ENCODE assay signal across 15 mouse cellular contexts in the genomic region with DNA sequence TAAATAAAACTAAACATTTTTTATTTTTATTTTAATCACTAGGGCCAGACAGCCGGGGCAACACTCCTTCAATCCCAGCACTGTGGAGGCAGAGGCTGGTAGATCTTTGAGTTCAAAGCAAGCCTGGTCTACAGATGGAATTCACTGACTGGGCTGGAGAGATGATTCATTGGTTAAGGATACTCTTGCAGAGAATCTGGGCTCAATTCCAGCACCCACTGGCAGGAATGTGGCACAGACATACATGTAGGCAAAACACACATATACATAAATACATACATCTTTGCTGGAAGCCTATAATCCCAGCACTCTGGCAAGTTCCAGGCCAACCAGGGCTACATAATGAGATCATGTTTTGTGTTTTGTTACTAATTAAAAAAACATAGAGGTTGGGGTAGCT. TPM values are rescaled to one million over a fixed set of nuclear protein-coding genes. Genes with fewer than 3 reads are reported as not detected.
DNase-seq lines count a peak whose midpoint lies in the region; ATAC-seq and TF ChIP-seq lines count a peak whose summit lies in the region.
"Had no signal": no experiment of that assay in that cellular context is flagged by ENCODE, and none has a peak within 500 bp of the region (broad histone marks: within the 10 kb centered on the region; RNA-seq: fewer than 3 reads in every experiment).

No protein-coding gene starts in this region.

- H3K9me3 ChIP-seq in kidney, embryonic 16.5 days (ENCODE audit: low read length): no peaks in the 10 kb centered on the region
- H3K9me3 ChIP-seq in liver, embryonic 12.5 days (replicated peaks): no peaks in the 10 kb centered on the region
- H3K9me3 ChIP-seq: embryonic facial prominence, embryonic 15.5 days; limb, embryonic 10.5 days; liver, embryonic 13.5 days; neural tube, embryonic 13.5 days had no signal

- no peak for DNase-seq in heart, adult 2 months
- DNase-seq in heart, adult 8-10 months (ENCODE audit: low spot score): no peak
- peak; percentile 46 to 52 for DNase-seq in kidney, postnatal 4 days
- DNase-seq in MN1 (ENCODE audit: low spot score): peak; percentile 56
- peak; percentile 32 to 44 for DNase-seq in adrenal gland, postnatal 36 days
- DNase-seq: cerebellum, adult 11-12 months; liver, embryonic 13.5 days; lung, postnatal 10 days had no signal

- no peaks in the 10 kb centered on the region for H3K27me3 ChIP-seq in heart, adult 2 months (ENCODE audit: control insufficient read depth, insufficient read depth, low read length)
- no peaks in the 10 kb centered on the region for H3K27me3 ChIP-seq in kidney, embryonic 16.5 days (ENCODE audit: insufficient read depth, low read length)
- H3K27me3 ChIP-seq in liver, embryonic 12.5 days (replicated peaks): peaks cover 13% of the 10 kb centered on the region
- H3K27me3 ChIP-seq: embryonic facial prominence, embryonic 15.5 days; neural tube, embryonic 13.5 days had no signal

- TF ChIP-seq EP300 in heart, adult 2 months (IDR thresholded peaks at IDR 0.05; ENCODE audit: insufficient read depth, low read depth, low read length): no peak

- H3K27ac ChIP-seq in heart, adult 2 months: no peak overlapping the region
- no peak overlapping the region for H3K27ac ChIP-seq in kidney, embryonic 16.5 days (ENCODE audit: low read length)
- H3K27ac ChIP-seq in liver, embryonic 12.5 days: no peak overlapping the region
- H3K27ac ChIP-seq: embryonic facial prominence, embryonic 15.5 days; limb, embryonic 10.5 days; liver, embryonic 13.5 days; neural tube, embryonic 13.5 days had no signal

- H3K9ac ChIP-seq in heart, adult 2 months (ENCODE audit: low read depth, low read length): no peak overlapping the region
- no peak overlapping the region for H3K9ac ChIP-seq in kidney, embryonic 16.5 days (replicated peaks; ENCODE audit: low read length)
- no peak overlapping the region for H3K9ac ChIP-seq in liver, embryonic 12.5 days
- H3K9ac ChIP-seq: embryonic facial prominence, embryonic 15.5 days; liver, embryonic 13.5 days; neural tube, embryonic 13.5 days had no signal

- no peaks in the 10 kb centered on the region for H3K79me2 ChIP-seq in heart, adult 2 months (replicated peaks; ENCODE audit: control insufficient read depth, insufficient read depth, low read length)

- H3K4me2 ChIP-seq in kidney, embryonic 16.5 days (replicated peaks; ENCODE audit: low read depth, low read length): no peak overlapping the region
- no peak overlapping the region for H3K4me2 ChIP-seq in liver, embryonic 12.5 days
- H3K4me2 ChIP-seq: embryonic facial prominence, embryonic 15.5 days; liver, embryonic 13.5 days; neural tube, embryonic 13.5 days had no signal

- ATAC-seq in kidney, embryonic 16.5 days (ENCODE audit: low FRiP score, low TSS enrichment): no peak
- ATAC-seq in liver, embryonic 12.5 days: no peak
- ATAC-seq: hindbrain, embryonic 16.5 days had no signal

- intact Hi-C loops in heart, adult 2 months (cut with DNase I): no loop called here

- TF ChIP-seq POLR2A in heart, adult 2 months (IDR thresholded peaks at IDR 0.05; ENCODE audit: insufficient read depth, low read depth, low read length): no peak

- 90% methylated on average over 1 of the region's 1 CpGs for WGBS in heart, adult 2 months
- 90% methylated on average over 1 of the region's 1 CpGs for WGBS in kidney, embryonic 16.5 days
- 75% methylated on average over 1 of the region's 1 CpGs for WGBS in liver, embryonic 12.5 days (ENCODE audit: insufficient replicate concordance)

- no peaks in the 10 kb centered on the region for H3K36me3 ChIP-seq in heart, adult 2 months (ENCODE audit: control insufficient read depth, insufficient read depth, low read length)
- H3K36me3 ChIP-seq in kidney, embryonic 16.5 days (ENCODE audit: insufficient read depth, low read length): no peaks in the 10 kb centered on the region
- H3K36me3 ChIP-seq in liver, embryonic 12.5 days: no peaks in the 10 kb centered on the region
- H3K36me3 ChIP-seq: embryonic facial prominence, embryonic 15.5 days; limb, embryonic 10.5 days; liver, embryonic 13.5 days; neural tube, embryonic 13.5 days had no signal

- no peak overlapping the region for H3K4me3 ChIP-seq in heart, adult 2 months
- H3K4me3 ChIP-seq in kidney, embryonic 16.5 days (ENCODE audit: low read length): no peak overlapping the region
- no peak overlapping the region for H3K4me3 ChIP-seq in liver, embryonic 12.5 days
- H3K4me3 ChIP-seq: embryonic facial prominence, embryonic 15.5 days; limb, embryonic 10.5 days; liver, embryonic 13.5 days; neural tube, embryonic 13.5 days had no signal

- H3K4me1 ChIP-seq in heart, adult 2 months (ENCODE audit: control insufficient read depth, insufficient read depth, low read length): no peaks in the 10 kb centered on the region
- no peaks in the 10 kb centered on the region for H3K4me1 ChIP-seq in kidney, embryonic 16.5 days (ENCODE audit: insufficient read depth, low read length)
- H3K4me1 ChIP-seq in liver, embryonic 12.5 days: no peaks in the 10 kb centered on the region
- H3K4me1 ChIP-seq: embryonic facial prominence, embryonic 15.5 days; liver, embryonic 13.5 days; neural tube, embryonic 13.5 days had no signal

- peak; percentile 25; the same call in 1 of the 2 replicates for TF ChIP-seq CTCF in heart, adult 2 months (IDR thresholded peaks at IDR 0.05)

RNA-seq across cellular contexts. Expression of gene Kpna2, which starts 6.2 kb away (rescaled TPM):
- total RNA-seq in heart, adult 2 months (2021): 10 to 100 TPM; 61.1 to 62.9 TPM
- 19.5 and 35.7 TPM in 2 replicates for polyA plus RNA-seq in heart, adult 2 months (2012; rRNA removed)
- 10 to 100 TPM; 53.9 to 86.8 (median 74.8) TPM for total RNA-seq in heart, adult 8-10 months (2022)
- 353 and 411 TPM in 2 replicates for polyA plus RNA-seq in kidney, embryonic 16.5 days (2015; fragmentation: Nextera tagmentation; extraction: Ambion mirVana)
- total RNA-seq in adrenal gland, postnatal 36 days (2021): 10 to 100 TPM; 40.8 to 43.6 TPM
- 360 and 381 TPM in 2 replicates for polyA plus RNA-seq in liver, embryonic 12.5 days (2016; fragmentation: Nextera tagmentation; extraction: Ambion mirVana)

RNA-seq across cellular contexts. Expression of gene 1810010H24Rik, which starts 19.9 kb away (rescaled TPM):
- 1 to 10 TPM; 1.9 to 3.0 TPM for total RNA-seq in heart, adult 2 months (2021)
- polyA plus RNA-seq in heart, adult 2 months (2012; rRNA removed): 1.9 and 2.7 TPM in 2 replicates
- total RNA-seq in heart, adult 8-10 months (2022): 1 to 10 TPM; 1.7 to 2.7 (median 2.1) TPM
- 1.4 and 1.8 TPM in 2 replicates for polyA plus RNA-seq in kidney, embryonic 16.5 days (2015; fragmentation: Nextera tagmentation; extraction: Ambion mirVana)
- total RNA-seq in adrenal gland, postnatal 36 days (2021): 1 to 10 TPM; 2.3 to 4.7 TPM
- 1.5 and 2.0 TPM in 2 replicates for polyA plus RNA-seq in liver, embryonic 12.5 days (2016; fragmentation: Nextera tagmentation; extraction: Ambion mirVana)
- total RNA-seq: monocyte, adult 5-6 weeks had no signal

Comparison
In these comparisons a context has a peak if more than half of its experiments do, and no peak if none do; other contexts are left out.
1. DNase-seq: peak in kidney, postnatal 4 days (2 of 2), MN1 (single experiment) and adrenal gland, postnatal 36 days (2 of 2); none in heart, adult 2 months (0 of 2) and heart, adult 8-10 months (single experiment).